In genomic region chr16:5214126-5214525, GRCm38 (mm10) we compare ENCODE assay signal across 17 mouse cellular contexts.
"Had no signal": no experiment of that assay in that cellular context is flagged by ENCODE, and none has a peak within 500 bp of the region (broad histone marks: within the 10 kb centered on the region; RNA-seq: fewer than 3 reads in every experiment).

No protein-coding gene starts in this region.

- ATAC-seq: hindbrain, embryonic 16.5 days; inflammation-experienced regulatory T-cells, adult 6 months; intestine, embryonic 15.5 days; intestine, postnatal 0 days; liver, embryonic 12.5 days had no signal

- DNase-seq: gastrocnemius, adult 2 months; gastrocnemius, postnatal 10 days; gastrocnemius, postnatal 25 days; heart, adult 2 months; heart, postnatal 4 days; kidney, adult 18-20 months; kidney, adult 8-10 months; kidney, postnatal 14 days; kidney, postnatal 36 days; layer of hippocampus, adult 9-11 months; layer of hippocampus, postnatal 36 days; left cerebral cortex, postnatal 4 days had no signal
